Mouse (Mus musculus) megakaryocyte-erythroid progenitor cell, adult 5 weeks (primary cell): ENCODE measurements around the gene Slfn2. TPM values are rescaled to one million over a fixed set of nuclear protein-coding genes. Genes with fewer than 3 reads are reported as not detected.

Experiments
- polyA plus RNA-seq: library from polyadenylated mRNA; stranded (reverse); fragments of >175 nt; gene quantifications from 2 replicates; pipeline ENCODE4 v1.2.3, GENCODE M21; 2012

Gene Slfn2
- polyA plus RNA-seq, result 2.8 and 5.3 TPM in 2 replicates

DNA sequence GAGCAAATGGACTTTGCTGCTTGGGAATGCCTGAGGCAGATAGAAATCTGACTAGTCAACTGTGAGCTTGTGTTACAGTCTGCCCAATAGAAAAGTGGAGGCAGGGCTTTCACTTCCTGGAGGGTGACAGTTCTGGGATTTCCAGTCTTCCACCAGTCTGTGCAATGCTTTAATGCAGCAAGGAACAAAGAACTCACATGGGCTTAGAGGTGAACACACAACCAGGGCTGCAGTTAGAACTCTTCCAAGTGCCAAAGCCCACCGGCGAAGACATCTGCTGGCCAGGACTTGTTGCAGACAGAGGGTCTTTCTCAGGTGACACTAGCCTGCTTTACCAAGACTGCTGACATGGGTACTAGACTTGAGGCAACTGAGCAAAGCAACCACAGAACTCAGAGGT lies at the start of gene Slfn2:
Slfn2 (plus strand) TSS at position 167 of the 400 bp plus-strand sequence.

DNA sequence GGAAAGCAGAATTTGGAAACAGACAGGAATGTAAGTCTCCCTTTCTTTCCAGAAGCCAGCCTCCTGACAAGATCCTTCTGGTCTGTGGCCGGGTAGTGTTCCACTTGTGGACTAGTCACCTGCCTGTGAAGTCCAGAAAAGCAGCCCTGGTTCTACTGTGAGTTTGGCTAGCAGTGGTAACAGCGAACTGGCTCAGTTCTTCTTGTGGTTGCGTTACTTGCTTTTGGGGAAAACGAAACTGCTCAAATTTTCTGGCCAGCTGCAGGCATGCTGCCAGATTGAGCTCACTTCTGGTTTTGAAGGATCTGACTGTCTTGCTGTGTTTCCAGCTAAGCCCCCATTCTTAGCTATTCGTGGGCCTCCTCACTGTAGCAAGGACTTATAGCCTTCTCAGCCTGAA lies 44.3 kb upstream of the Slfn2 start, which contains the start of gene Slfn8:
Slfn8 (minus strand) TSS at position 190 of the 400 bp plus-strand sequence.

GRCm38 (mm10) chr11:83116597-83117227 lies 51.8 kb downstream of the Slfn2 start, which contains the start of gene Slfn1:
Gene Slfn1 (plus strand): TSS chr11:83116849.

Other genes with a start within 250 kb of the Slfn2 start
- 12.7 and 16.5 TPM in 2 replicates for gene Rffl, start 193.9 kb upstream of the Slfn2 start, polyA plus RNA-seq
- gene Rad51d, start 174.5 kb upstream of the Slfn2 start, polyA plus RNA-seq, result 13.9 and 15.7 TPM in 2 replicates
- gene Fndc8, start 173.0 kb upstream of the Slfn2 start, polyA plus RNA-seq, result not detected in 2 replicates
- gene Nle1, start 156.7 kb upstream of the Slfn2 start, polyA plus RNA-seq, result 58.8 and 65.9 TPM in 2 replicates
- gene Unc45b, start 154.6 kb upstream of the Slfn2 start, polyA plus RNA-seq, result 0.07 and 0.08 TPM in 2 replicates
- gene Slfn5, start 113.8 kb upstream of the Slfn2 start, polyA plus RNA-seq, result 0.26 and 1.1 TPM in 2 replicates
- 4.4 and 5.7 TPM in 2 replicates for gene Slfn9, start 73.3 kb upstream of the Slfn2 start, polyA plus RNA-seq
- gene Slfn8, start 44.3 kb upstream of the Slfn2 start, polyA plus RNA-seq, result 1.2 and 2.0 TPM in 2 replicates
- 0.15 and 0.57 TPM in 2 replicates for gene Slfn1, start 51.7 kb downstream of the Slfn2 start, polyA plus RNA-seq
- gene Slfn4, start 110.1 kb downstream of the Slfn2 start, polyA plus RNA-seq, result 0.51 and 0.84 TPM in 2 replicates
- 0.42 and 0.65 TPM in 2 replicates for gene Slfn3, start 126.2 kb downstream of the Slfn2 start, polyA plus RNA-seq
- 0.04 TPM in 1 of 2 replicates, not detected in the other for gene Slfn14, start 221.6 kb downstream of the Slfn2 start, polyA plus RNA-seq
- 18.7 and 20.2 TPM in 2 replicates for gene Ap2b1, start 233.9 kb downstream of the Slfn2 start, polyA plus RNA-seq
- 3.7 TPM in 2 replicates for gene Pex12, start 237.5 kb downstream of the Slfn2 start, polyA plus RNA-seq